Mouse (Mus musculus) layer of hippocampus, postnatal 36 days (tissue): ENCODE measurements around the gene 1700016K19Rik. TPM values are rescaled to one million over a fixed set of nuclear protein-coding genes. Genes with fewer than 3 reads are reported as not detected.

Experiments
- DNase-seq, 2 experiments: peaks; one replicate each; pipeline ENCODE4 v3.0.0; 2022
- total RNA-seq, 2 experiments: library from RNA; stranded (reverse); gene quantifications; 2 replicates each; pipeline ENCODE4 v1.2.3; 2021

Gene 1700016K19Rik
- total RNA-seq, 2 experiments from 2014 or later: 1.8 to 2.3 TPM

- no peak for DNase-seq
Measured at GRCm38 (mm10) chr11:76035182-76035581, 35.5 kb downstream of the 1700016K19Rik start.

- no peak for DNase-seq
Measured at GRCm38 (mm10) chr11:76037581-76038294, 38.0 kb downstream of the 1700016K19Rik start.

DNA sequence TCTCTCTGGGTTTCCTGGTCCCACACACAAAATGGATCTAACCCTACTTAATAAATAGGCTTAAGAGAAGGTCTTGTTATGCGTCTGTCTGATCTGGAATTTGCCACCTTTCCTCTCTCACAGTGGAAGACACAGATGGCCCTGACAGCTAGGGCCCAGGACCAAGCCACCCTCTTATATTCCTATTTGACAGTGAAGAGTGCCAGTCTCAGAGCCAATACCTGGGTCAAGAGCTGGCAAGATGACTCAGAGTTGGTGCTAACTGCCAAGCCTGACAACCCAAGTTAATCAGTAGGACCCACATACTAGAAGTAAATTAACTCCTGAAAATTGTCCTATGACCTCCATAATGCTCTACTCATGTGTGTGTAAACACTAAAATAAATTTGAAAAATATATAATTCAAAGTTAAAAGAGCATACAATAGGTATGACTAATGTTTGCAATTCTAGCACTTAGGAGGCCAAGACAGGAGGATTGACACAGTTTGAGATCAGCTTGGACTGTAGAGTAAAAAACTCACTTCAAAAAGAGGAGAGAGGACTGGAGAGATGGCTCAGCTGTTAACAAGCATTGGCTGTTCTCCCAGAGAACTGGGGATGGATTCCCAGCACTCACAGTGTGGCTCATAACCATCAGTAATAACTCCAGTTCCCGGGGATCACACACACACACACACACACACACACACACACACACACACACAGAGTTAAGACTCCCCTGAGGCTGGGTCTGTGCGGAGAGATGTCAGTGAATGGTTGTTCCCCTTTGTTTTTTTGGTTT lies 39.8 kb downstream of the 1700016K19Rik start:
- no peak for DNase-seq

GRCm38 (mm10) chr11:76040106-76040505 lies 40.4 kb downstream of the 1700016K19Rik start:
- DNase-seq: no peak

- DNase-seq: no peak
Measured at GRCm38 (mm10) chr11:76040761-76041376, 41.2 kb downstream of the 1700016K19Rik start.

DNA sequence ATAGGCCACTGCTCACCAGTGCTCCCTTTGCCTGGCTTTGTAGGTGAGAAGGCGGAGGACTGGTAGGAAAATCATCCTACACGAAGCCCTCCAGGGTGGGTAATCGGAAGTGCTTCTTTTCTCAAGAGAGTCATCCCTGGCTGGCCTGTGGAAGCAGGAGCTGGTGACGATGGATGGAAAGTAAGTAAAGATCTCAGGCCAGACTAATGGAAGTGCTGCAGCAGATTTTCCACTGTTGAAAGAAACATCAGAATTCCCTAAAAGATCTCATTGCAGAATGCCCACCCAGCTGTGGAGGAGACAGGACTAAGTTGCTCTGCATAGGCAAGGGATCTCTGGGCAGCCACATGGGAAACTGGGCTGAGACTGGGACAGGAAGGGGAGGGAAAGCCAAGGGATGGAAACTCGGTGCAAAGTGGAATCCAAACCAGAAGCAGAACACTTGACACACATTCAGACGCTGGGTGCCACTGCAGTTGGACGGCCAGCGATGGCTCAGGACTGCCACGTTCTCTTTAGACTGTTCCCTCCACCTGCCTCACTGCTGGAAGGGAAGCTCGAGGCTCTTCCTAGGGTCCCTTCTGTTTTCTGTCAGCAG lies 42.4 kb downstream of the 1700016K19Rik start:
- no peak for DNase-seq

- DNase-seq: peak in 1 of 2 experiments; percentile 15
Measured at GRCm38 (mm10) chr11:76042882-76043281, 43.2 kb downstream of the 1700016K19Rik start.

GRCm38 (mm10) chr11:76044468-76044867 lies 44.8 kb downstream of the 1700016K19Rik start:
- DNase-seq: no peak

DNA sequence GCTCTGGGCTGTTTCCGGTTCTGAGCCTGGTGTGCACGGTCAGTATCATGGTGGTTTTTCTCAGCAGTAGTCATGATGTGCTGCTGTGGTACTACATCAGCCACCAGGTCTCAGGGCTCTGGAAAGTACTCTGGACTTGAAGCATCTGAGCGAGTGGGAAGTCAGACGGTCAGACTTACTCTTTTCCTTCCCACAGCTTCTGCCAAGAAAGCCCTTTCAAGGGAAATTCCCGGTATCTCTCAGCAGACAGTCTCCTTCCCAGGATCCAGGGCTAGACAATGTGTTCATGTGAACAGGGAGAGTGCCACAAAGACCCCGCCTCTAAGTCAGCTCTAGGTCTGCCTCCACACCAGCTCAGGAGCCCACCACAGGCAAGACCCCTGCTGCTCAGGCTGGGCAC lies 45.7 kb downstream of the 1700016K19Rik start:
- no peak for DNase-seq

DNA sequence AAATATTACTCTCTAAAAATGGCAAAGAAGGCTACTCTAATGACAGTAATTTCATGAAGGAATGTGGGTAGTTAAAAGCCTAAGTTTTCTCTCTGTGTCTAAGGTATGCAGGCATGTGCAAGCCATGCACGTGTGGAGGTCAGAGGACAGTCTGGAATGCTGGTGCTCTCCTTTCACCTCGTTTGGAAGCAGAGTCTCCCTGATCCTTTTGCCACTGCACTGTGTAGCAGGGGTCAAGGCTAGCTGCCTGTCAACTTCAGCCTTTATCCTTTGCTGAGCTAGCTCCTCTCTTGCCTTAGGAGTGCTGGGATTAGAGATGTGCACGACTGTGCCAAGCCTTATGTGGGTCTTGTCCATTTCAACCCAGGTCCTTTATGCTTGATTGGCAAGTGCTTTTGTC lies 50.8 kb downstream of the 1700016K19Rik start:
- no peak for DNase-seq

DNA sequence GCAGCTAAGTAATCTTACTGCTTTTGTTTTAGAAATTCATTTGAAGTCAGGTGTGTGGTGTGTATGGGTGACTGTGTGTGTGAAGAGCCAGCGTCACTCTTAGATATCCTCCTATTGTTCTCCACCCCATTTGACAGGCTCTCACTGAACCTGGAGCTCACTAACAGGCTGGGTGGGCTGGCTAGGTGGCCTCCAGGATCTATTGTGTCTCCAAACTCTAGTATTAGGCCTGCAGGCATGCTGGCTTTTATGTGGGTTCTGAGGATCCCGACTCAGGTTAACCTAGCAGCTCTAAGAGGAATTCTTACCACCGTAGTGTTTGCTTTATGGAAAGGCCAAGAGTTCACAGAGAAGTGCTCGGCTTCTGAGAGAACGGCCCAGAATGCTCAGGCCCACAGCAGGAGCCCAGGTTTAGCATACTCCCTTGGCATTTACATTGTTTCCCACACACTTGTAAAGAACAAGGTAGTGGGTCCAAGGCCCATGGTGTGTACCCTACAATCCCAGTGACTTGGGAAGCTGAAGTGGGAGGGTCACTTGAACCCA lies 51.3 kb downstream of the 1700016K19Rik start:
- DNase-seq: no peak

GRCm38 (mm10) chr11:76052496-76052895 lies 52.8 kb downstream of the 1700016K19Rik start:
- no peak for DNase-seq

Other genes starting within 250 kb of the 1700016K19Rik start
- 100 to 1,000 TPM; 100 to 102 TPM for gene Doc2b, start 203.9 kb upstream of the 1700016K19Rik start, total RNA-seq
- 1 to 10 TPM; 6.6 to 8.6 TPM for gene Rph3al, start 61.5 kb upstream of the 1700016K19Rik start, total RNA-seq
- gene Rflnb, start 27.9 kb downstream of the 1700016K19Rik start, total RNA-seq: 10 to 100 TPM in 1 of 2 experiments, 1 to 10 TPM in 1; 7.9 to 10.2 TPM
- 10 to 100 TPM; 92.2 to 99.8 TPM for gene Vps53, start 179.7 kb downstream of the 1700016K19Rik start, total RNA-seq
- gene Fam57a, start 179.8 kb downstream of the 1700016K19Rik start, total RNA-seq: 10 to 100 TPM; 18.4 to 20.9 TPM
- 1 to 10 TPM in 1 of 2 experiments, under 1 TPM in 1; 0.65 to 1.2 TPM for gene Dbil5, start 217.7 kb downstream of the 1700016K19Rik start, total RNA-seq
- gene Gemin4, start 217.8 kb downstream of the 1700016K19Rik start, total RNA-seq: 1 to 10 TPM; 6.5 to 8.2 TPM
- 10 to 100 TPM; 16.8 to 17.4 TPM for gene Mrm3, start 243.8 kb downstream of the 1700016K19Rik start, total RNA-seq
- gene Glod4, start 243.8 kb downstream of the 1700016K19Rik start, total RNA-seq: 10 to 100 TPM; 51.6 to 59.4 TPM